Mouse (Mus musculus) stomach, postnatal 0 days (tissue): ENCODE results near the gene Nup107. TPM values are rescaled to one million over a fixed set of nuclear protein-coding genes. Genes with fewer than 3 reads are reported as not detected.

Experiments
- ATAC-seq: fragments of 200-750 bp; cut with Nextera tagmentation; 2 replicates; pipeline ENCODE4 v1.8.0; 2017; ENCODE audit not compliant: low FRiP score, low TSS enrichment
- DNase-seq: peaks from one replicate; pipeline ENCODE4 v3.0.0-alpha.2; 2016; ENCODE audit warnings: low spot score
- H3K27ac ChIP-seq: fragments of 300-500 bp; sonication (generic); replicated peaks from 2 replicates; pipeline ENCODE4 v1.5.1; 2014; ENCODE audit warnings: mild to moderate bottlenecking, control low read depth
- H3K27me3 ChIP-seq: fragments of 300-500 bp; sonication (generic); 2 replicates; pipeline ENCODE4 v1.6.1; 2014; ENCODE audit warnings: low read length; ENCODE audit not compliant: control insufficient read depth, insufficient read depth
- H3K36me3 ChIP-seq: fragments of 300-500 bp; sonication (generic); 2 replicates; pipeline ENCODE4 v1.6.1; 2014; ENCODE audit warnings: low read length, mixed read lengths; ENCODE audit not compliant: control insufficient read depth, insufficient read depth
- H3K4me1 ChIP-seq: fragments of 300-500 bp; sonication (generic); replicated peaks from 2 replicates; pipeline ENCODE4 v1.6.1; 2014; ENCODE audit warnings: antibody characterized with exemption; ENCODE audit not compliant: control insufficient read depth, insufficient read depth
- H3K4me2 ChIP-seq: fragments of 300-500 bp; sonication (generic); replicated peaks from 2 replicates; pipeline ENCODE4 v1.6.1; 2014; ENCODE audit warnings: low read depth, mild to moderate bottlenecking, control low read depth, moderate library complexity
- H3K4me3 ChIP-seq: fragments of 300-500 bp; sonication (generic); 2 replicates; pipeline ENCODE4 v1.5.1; 2014; ENCODE audit warnings: low read depth, low read length, control low read depth
- H3K9ac ChIP-seq: fragments of 300-500 bp; sonication (generic); 2 replicates; pipeline ENCODE4 v1.6.1; 2014; ENCODE audit warnings: mild to moderate bottlenecking, low read length, control low read depth, mixed read lengths
- H3K9me3 ChIP-seq: fragments of 300-500 bp; sonication (generic); 2 replicates; pipeline ENCODE4 v1.6.1; 2016; ENCODE audit warnings: low read length; ENCODE audit not compliant: control insufficient read depth
- CTCF ChIP-seq: IDR thresholded peaks from 2 replicates; pipeline ENCODE4 v1.5.1; 2016; ENCODE audit warnings: antibody characterized with exemption, low read depth, mild to moderate bottlenecking, moderate library complexity
- EP300 ChIP-seq: optimal IDR thresholded peaks from 2 replicates; pipeline ENCODE3; 2016; ENCODE audit warnings: antibody characterized with exemption
- WGBS: fragments of 180-500 bp; shearing (Covaris S2); extraction: QIAGEN DNeasy Blood & Tissue Kit; methylation state at CpG from one replicate; pipeline ENCODE4 v1.1.7; 2014; 5-methylcytosine and 5-hydroxymethylcytosine counted together
- polyA plus RNA-seq: library from polyadenylated mRNA; unstranded; fragments of >200 nt; fragmentation: Nextera tagmentation; extraction: Ambion mirVana; gene quantifications from 2 replicates; pipeline ENCODE4 v1.2.1, GENCODE M21; 2015

The Nup107 gene
- polyA plus RNA-seq, 1 experiment from 2014 or later = 16.5 TPM

GRCm38 (mm10) chr10:117771131-117771510 is 21.4 kb downstream of the Nup107 start:
- H3K4me3 ChIP-seq = no peak overlapping the region
- no peak overlapping the region for H3K9ac ChIP-seq
- no peaks in the 10 kb centered on the region for H3K4me1 ChIP-seq
- peaks cover 21% of the 10 kb centered on the region for H3K36me3 ChIP-seq
- 92% methylated on average over 10 of the region's 10 CpGs for WGBS
- no peak overlapping the region for H3K27ac ChIP-seq
- no peaks in the 10 kb centered on the region for H3K9me3 ChIP-seq
- DNase-seq = no peak
- H3K4me2 ChIP-seq = no peak overlapping the region
- H3K27me3 ChIP-seq = no peaks in the 10 kb centered on the region
- TF ChIP-seq CTCF = no peak
- TF ChIP-seq EP300 = no peak
- no peak for ATAC-seq

DNA sequence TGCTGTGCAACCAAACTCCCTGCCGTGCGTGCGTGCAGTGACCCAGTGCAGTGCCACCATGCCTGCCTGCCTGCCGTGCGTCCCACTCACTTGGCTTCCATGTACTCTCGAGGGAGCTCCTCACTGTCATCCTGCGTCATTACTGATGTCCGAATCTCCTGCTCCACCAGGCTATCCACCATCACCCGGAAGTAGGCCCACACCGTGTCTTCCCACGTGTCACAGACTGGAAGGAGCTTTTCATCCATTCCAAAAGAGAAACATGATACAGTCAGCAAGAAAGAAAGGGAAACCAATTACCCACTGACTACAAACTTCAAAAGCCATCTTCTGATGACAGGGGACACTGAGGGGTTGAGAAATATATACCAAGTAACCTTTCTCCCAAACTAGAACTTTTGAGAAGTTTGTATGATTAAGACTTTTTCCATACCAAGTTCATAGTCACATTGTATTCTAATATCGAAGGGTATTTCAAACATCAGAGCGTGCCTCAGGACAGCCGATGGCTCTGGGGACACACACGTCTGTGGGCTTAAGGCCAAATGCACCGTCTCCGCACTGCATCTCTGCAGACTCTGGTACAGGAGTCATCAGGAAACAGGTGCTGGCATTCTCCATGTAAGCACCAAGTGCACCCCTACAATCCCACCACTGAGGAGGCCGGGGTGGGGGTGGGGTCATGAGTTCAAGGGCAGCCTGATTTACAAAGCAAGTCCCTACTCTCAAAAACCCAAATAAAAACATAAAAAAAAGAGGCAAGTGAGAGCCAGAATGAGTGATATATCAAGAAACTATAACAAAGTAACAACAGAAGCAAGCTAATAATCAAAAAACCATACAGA is 22.0 kb downstream of the Nup107 start:
- H3K36me3 ChIP-seq = peaks cover 24% of the 10 kb centered on the region
- ATAC-seq (no peak), DNase-seq (no peak)
- 91% methylated on average over 18 of the region's 18 CpGs for WGBS
- no peak overlapping the region for H3K4me2 ChIP-seq
- no peak overlapping the region for H3K27ac ChIP-seq
- H3K27me3 ChIP-seq = no peaks in the 10 kb centered on the region
- H3K9ac ChIP-seq = no peak overlapping the region
- H3K4me1 ChIP-seq = no peaks in the 10 kb centered on the region
- no peaks in the 10 kb centered on the region for H3K9me3 ChIP-seq
- no peak overlapping the region for H3K4me3 ChIP-seq
- no peak for TF ChIP-seq CTCF
- no peak for TF ChIP-seq EP300

DNA sequence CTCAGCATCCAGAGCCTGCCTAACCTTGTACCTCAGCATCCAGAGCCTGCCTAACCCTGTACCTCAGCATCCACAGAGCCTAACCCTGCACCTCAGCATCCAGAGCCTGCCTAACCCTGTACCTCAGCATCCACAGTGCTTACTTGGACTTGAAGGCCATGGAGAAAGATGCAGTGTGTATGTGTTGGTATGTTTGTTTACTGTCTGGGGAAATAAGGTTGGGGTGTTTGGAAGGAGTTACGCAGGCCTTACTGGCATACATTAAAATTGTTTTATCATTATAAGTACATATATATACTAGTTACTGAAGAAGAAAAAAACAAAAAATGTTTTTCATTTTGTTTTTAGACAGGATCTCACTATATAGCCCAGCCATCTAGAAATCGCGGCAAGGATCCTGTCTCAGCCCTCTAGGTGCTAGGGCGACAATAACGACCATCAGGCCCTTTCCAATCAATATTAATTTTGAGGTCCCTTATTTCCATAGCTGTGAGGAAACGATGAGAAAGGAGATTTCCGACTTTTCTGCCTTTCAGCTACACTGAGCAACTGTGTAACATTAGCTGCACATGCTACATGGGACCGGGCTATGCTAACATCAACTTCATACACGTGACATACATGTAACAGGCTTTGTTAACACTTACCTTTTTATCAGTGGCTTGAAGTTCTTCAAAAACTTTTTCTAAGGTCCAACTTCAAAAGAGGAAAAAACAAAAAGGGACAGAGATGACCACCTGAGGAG is 22.8 kb downstream of the Nup107 start:
- WGBS = 92% methylated on average over 9 of the region's 9 CpGs

DNA sequence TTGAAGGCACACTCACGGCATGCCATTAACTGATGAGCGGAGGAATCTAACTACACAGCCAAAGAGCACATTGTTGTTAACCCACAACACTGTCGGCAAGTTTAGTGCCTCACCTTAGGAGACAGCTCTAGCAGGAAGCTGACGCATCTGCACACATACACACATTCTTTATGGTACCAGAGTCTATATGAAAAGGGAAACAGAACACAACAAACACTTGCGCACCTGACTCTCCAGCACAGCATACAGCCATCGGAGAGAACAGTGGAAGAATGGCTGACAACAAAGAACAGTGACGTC is 24.4 kb downstream of the Nup107 start:
- Histone ChIP-seq H3K27me3 (no peaks in the 10 kb centered on the region), H3K27ac (no peak overlapping the region), H3K4me3 (no peak overlapping the region), H3K4me2 (no peak overlapping the region), H3K9me3 (no peaks in the 10 kb centered on the region), H3K4me1 (no peaks in the 10 kb centered on the region), H3K9ac (no peak overlapping the region), H3K36me3 (peaks cover 15% of the 10 kb centered on the region)
- ATAC-seq (no peak), DNase-seq (no peak)
- WGBS = 92% methylated on average over 7 of the region's 7 CpGs
- no peak for TF ChIP-seq EP300
- TF ChIP-seq CTCF = no peak

More for the DNA sequence above, 22.8 kb downstream of the Nup107 start:
- ATAC-seq (no peak), DNase-seq (no peak)
- no peak overlapping the region for H3K4me2 ChIP-seq
- no peak for TF ChIP-seq EP300
- no peak for TF ChIP-seq CTCF
- peaks cover 22% of the 10 kb centered on the region for H3K36me3 ChIP-seq
- H3K27me3 ChIP-seq = no peaks in the 10 kb centered on the region
- H3K4me1 ChIP-seq = no peaks in the 10 kb centered on the region
- H3K4me3 ChIP-seq = no peak overlapping the region
- H3K9me3 ChIP-seq = no peaks in the 10 kb centered on the region
- H3K27ac ChIP-seq = no peak overlapping the region
- H3K9ac ChIP-seq = no peak overlapping the region

GRCm38 (mm10) chr10:117767286-117768140 is 25.0 kb downstream of the Nup107 start:
- Histone ChIP-seq H3K4me1 (no peaks in the 10 kb centered on the region), H3K27me3 (no peaks in the 10 kb centered on the region), H3K4me3 (no peak overlapping the region), H3K9me3 (no peaks in the 10 kb centered on the region), H3K4me2 (no peak overlapping the region), H3K9ac (no peak overlapping the region), H3K27ac (no peak overlapping the region), H3K36me3 (peaks cover 9% of the 10 kb centered on the region)
- DNase-seq (no peak), ATAC-seq (no peak)
- WGBS = 86% methylated on average over 10 of the region's 10 CpGs
- no peak for TF ChIP-seq EP300
- TF ChIP-seq CTCF = no peak
